Comparison of ENCODE assay signal across 9 mouse cellular contexts in the genomic region with DNA sequence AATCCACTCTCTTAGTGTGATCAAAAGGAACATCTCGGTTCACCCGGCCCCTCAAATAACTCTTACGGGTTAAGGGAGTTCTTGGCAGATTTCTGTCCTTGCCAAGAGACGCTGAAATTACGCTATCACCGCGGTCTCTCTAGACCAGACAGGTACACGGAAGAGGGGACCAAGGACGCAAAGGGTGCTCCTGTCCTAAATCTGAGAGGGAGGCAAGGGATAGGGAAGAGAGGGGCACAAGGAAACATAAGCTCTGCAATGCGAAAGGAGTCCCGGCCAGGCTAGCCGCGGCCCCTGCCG. TPM values are rescaled to one million over a fixed set of nuclear protein-coding genes. Genes with fewer than 3 reads are reported as not detected.
DNase-seq lines count a peak whose midpoint lies in the region; ATAC-seq lines count a peak whose summit lies in the region.
"Had no signal": no experiment of that assay in that cellular context is flagged by ENCODE, and none has a peak within 500 bp of the region (broad histone marks: within the 10 kb centered on the region; RNA-seq: fewer than 3 reads in every experiment).

No protein-coding gene starts in this region.

- peak overlapping the region; percentile 58 for H3K9ac ChIP-seq in kidney, embryonic 14.5 days (ENCODE audit: low read depth, low read length)
- H3K9ac ChIP-seq in hindbrain, embryonic 13.5 days, result peak overlapping the region; percentile 69
- H3K9ac ChIP-seq in midbrain, embryonic 14.5 days (replicated peaks; ENCODE audit: low read length), result peak overlapping the region; percentile 50; the same call in 1 of the 2 replicates

- H3K27me3 ChIP-seq in kidney, embryonic 14.5 days (ENCODE audit: control insufficient read depth, insufficient read depth, low read length), result peaks cover 7% of the 10 kb centered on the region; the same call in 1 of the 2 replicates
- peaks cover 59% of the 10 kb centered on the region for H3K27me3 ChIP-seq in hindbrain, embryonic 13.5 days
- H3K27me3 ChIP-seq in midbrain, embryonic 14.5 days (ENCODE audit: control insufficient read depth, insufficient read depth, low read length), result peaks cover 43% of the 10 kb centered on the region
- H3K27me3 ChIP-seq: CH12.LX had no signal

- intact Hi-C loops in gastrocnemius, postnatal 14 days (cut with DNase I; ENCODE audit: low total_unique reads), result no loop called here

- H3K36me3 ChIP-seq in kidney, embryonic 14.5 days (ENCODE audit: control insufficient read depth, insufficient read depth, low read length), result no peaks in the 10 kb centered on the region
- no peaks in the 10 kb centered on the region for H3K36me3 ChIP-seq in hindbrain, embryonic 13.5 days
- no peaks in the 10 kb centered on the region for H3K36me3 ChIP-seq in midbrain, embryonic 14.5 days (ENCODE audit: control insufficient read depth, insufficient read depth, low read length)

- ATAC-seq in kidney, embryonic 14.5 days (ENCODE audit: low FRiP score, low TSS enrichment), result no peak; the same call in 1 of the 2 replicates
- no peak; the same call in 1 of the 2 replicates for ATAC-seq in hindbrain, embryonic 13.5 days (ENCODE audit: low FRiP score)
- ATAC-seq in midbrain, embryonic 14.5 days (ENCODE audit: low FRiP score, low TSS enrichment), result no peak
- ATAC-seq in erythroblast, adult 5-6 weeks (replicated peaks; ENCODE audit: low FRiP score, poor library complexity, severe bottlenecking), result no peak

- no peak for DNase-seq in kidney, adult 8-10 months
- DNase-seq in embryo, embryonic 11.5 days (ENCODE audit: low read depth, low spot score), result peak; percentile 20
- no peak for DNase-seq in midbrain, embryonic 14.5 days
- DNase-seq in gastrocnemius, postnatal 14 days, result no peak
- DNase-seq in natural killer cell, adult 2 months (ENCODE audit: low spot score in 2 of 2), result no peak

- no peaks in the 10 kb centered on the region for H3K4me1 ChIP-seq in kidney, embryonic 14.5 days (ENCODE audit: control insufficient read depth, insufficient read depth, low read length)
- peaks cover 20% of the 10 kb centered on the region for H3K4me1 ChIP-seq in hindbrain, embryonic 13.5 days (replicated peaks)
- peaks cover 15% of the 10 kb centered on the region for H3K4me1 ChIP-seq in midbrain, embryonic 14.5 days (ENCODE audit: control insufficient read depth, insufficient read depth, low read length)

- WGBS in kidney, embryonic 14.5 days, result 0% methylated on average over 14 of the region's 14 CpGs
- WGBS in hindbrain, embryonic 13.5 days, result 4% methylated on average over 14 of the region's 14 CpGs
- 2% methylated on average over 14 of the region's 14 CpGs for WGBS in midbrain, embryonic 14.5 days

- no peak overlapping the region for H3K27ac ChIP-seq in kidney, embryonic 14.5 days (ENCODE audit: low read depth, low read length)
- H3K27ac ChIP-seq in hindbrain, embryonic 13.5 days, result no peak overlapping the region
- no peak overlapping the region for H3K27ac ChIP-seq in midbrain, embryonic 14.5 days (replicated peaks; ENCODE audit: low read depth, low read length)

- H3K4me3 ChIP-seq in kidney, embryonic 14.5 days (ENCODE audit: low read length), result peak overlapping the region; percentile 64
- peak overlapping the region; percentile 63 for H3K4me3 ChIP-seq in hindbrain, embryonic 13.5 days
- H3K4me3 ChIP-seq in midbrain, embryonic 14.5 days (replicated peaks; ENCODE audit: low read depth, low read length), result peak overlapping the region; percentile 53

- H3K4me2 ChIP-seq in kidney, embryonic 14.5 days (replicated peaks; ENCODE audit: low read depth, low read length), result peak overlapping the region; percentile 93
- H3K4me2 ChIP-seq in hindbrain, embryonic 13.5 days, result peak overlapping the region; percentile 95
- peak overlapping the region; percentile 97 for H3K4me2 ChIP-seq in midbrain, embryonic 14.5 days (ENCODE audit: low read length)

- H3K9me3 ChIP-seq in kidney, embryonic 14.5 days (ENCODE audit: control insufficient read depth, low read length), result no peaks in the 10 kb centered on the region
- H3K9me3 ChIP-seq in hindbrain, embryonic 13.5 days, result no peaks in the 10 kb centered on the region
- H3K9me3 ChIP-seq in midbrain, embryonic 14.5 days (ENCODE audit: control insufficient read depth, low read length), result no peaks in the 10 kb centered on the region

RNA-seq across cellular contexts. Expression of gene Kcns3, which starts 1.8 kb away (rescaled TPM):
- polyA plus RNA-seq in kidney, embryonic 14.5 days (2014; fragmentation: Nextera tagmentation; extraction: Ambion mirVana), result 7.8 and 9.7 TPM in 2 replicates
- 0.44 and 0.79 TPM in 2 replicates for polyA plus RNA-seq in hindbrain, embryonic 13.5 days (2015; fragmentation: Nextera tagmentation; extraction: Ambion mirVana)
- polyA plus RNA-seq in midbrain, embryonic 14.5 days (2014; fragmentation: Nextera tagmentation; extraction: Ambion mirVana), result 0.18 and 0.46 TPM in 2 replicates
- 1 to 10 TPM in 1 of 2 experiments, under 1 TPM in 1; 0.82 to 1.0 TPM for total RNA-seq in gastrocnemius, postnatal 14 days (2021)
- not detected in 2 replicates for total RNA-seq in erythroblast, adult 5-6 weeks (2015; ENCODE audit: low replicate concordance)
- not detected in 2 replicates for total RNA-seq in erythroblast, adult 5-6 weeks (2017; ENCODE audit: low replicate concordance)
- total RNA-seq: CH12.LX had no signal

RNA-seq across cellular contexts. Expression of gene Msgn1, which starts 59.7 kb away (rescaled TPM):
- not detected in 2 replicates for polyA plus RNA-seq in kidney, embryonic 14.5 days (2014; fragmentation: Nextera tagmentation; extraction: Ambion mirVana)
- not detected in 2 replicates for polyA plus RNA-seq in hindbrain, embryonic 13.5 days (2015; fragmentation: Nextera tagmentation; extraction: Ambion mirVana)
- not detected in 2 replicates for polyA plus RNA-seq in midbrain, embryonic 14.5 days (2014; fragmentation: Nextera tagmentation; extraction: Ambion mirVana)
- total RNA-seq in gastrocnemius, postnatal 14 days (2021), result not detected
- total RNA-seq in erythroblast, adult 5-6 weeks (2015; ENCODE audit: low replicate concordance), result not detected in 2 replicates
- not detected in 2 replicates for total RNA-seq in erythroblast, adult 5-6 weeks (2017; ENCODE audit: low replicate concordance)
- total RNA-seq: CH12.LX had no signal
